ENCODE assay signal across 8 mouse cellular contexts in genomic region chr19:16358905-16359304, GRCm38 (mm10).
DNase-seq lines count a peak whose midpoint lies in the region; ATAC-seq and TF ChIP-seq lines count a peak whose summit lies in the region.

No protein-coding gene starts in this region.

- TF ChIP-seq CTCF in left cerebral cortex, adult 2 months (IDR thresholded peaks at IDR 0.05): peak; percentile 73
- peak; percentile 72 for TF ChIP-seq CTCF in ES-Bruce4 (IDR thresholded peaks at IDR 0.05; ENCODE audit: low read depth, low read length)
- peak; percentile 68 for TF ChIP-seq CTCF in lung, embryonic 14.5 days (IDR thresholded peaks at IDR 0.05; ENCODE audit: low read depth)

- H3K9ac ChIP-seq in ES-Bruce4 (ENCODE audit: low read depth, poor library complexity, severe bottlenecking): no peak overlapping the region
- no peak overlapping the region for H3K9ac ChIP-seq in embryonic facial prominence, embryonic 11.5 days (replicated peaks; ENCODE audit: low read length)
- H3K9ac ChIP-seq in lung, embryonic 14.5 days: no peak overlapping the region

- DNase-seq in cerebellum, adult 18-20 months: peak; percentile 28 to 31
- DNase-seq in cerebellum, adult 11-12 months: no peak
- peak in 1 of 2 experiments; percentile 6 for DNase-seq in left cerebral cortex, adult 2 months (ENCODE audit: extremely low spot score in 1 of 2, low spot score in 2 of 2)
- no peak for DNase-seq in left cerebral cortex, postnatal 36 days (ENCODE audit: low spot score in 2 of 2)
- peak; percentile 41 for DNase-seq in embryonic facial prominence, embryonic 11.5 days (ENCODE audit: low spot score)
- peak; percentile 67 for DNase-seq in lung, embryonic 14.5 days
- DNase-seq in Muller cell, postnatal 12 days (ENCODE audit: inconsistent ontology term): no peak

- TF ChIP-seq EP300 in ES-Bruce4 (IDR thresholded peaks at IDR 0.05; ENCODE audit: insufficient read depth, low read depth, low read length): no peak

- H3K27ac ChIP-seq in left cerebral cortex, adult 2 months: no peak overlapping the region
- H3K27ac ChIP-seq in ES-Bruce4 (ENCODE audit: insufficient read depth, low read length): no peak overlapping the region
- H3K27ac ChIP-seq in embryonic facial prominence, embryonic 11.5 days (replicated peaks; ENCODE audit: low read depth, low read length): no peak overlapping the region
- no peak overlapping the region for H3K27ac ChIP-seq in lung, embryonic 14.5 days (ENCODE audit: low read depth)

- no peak for ATAC-seq in embryonic facial prominence, embryonic 11.5 days (replicated peaks; ENCODE audit: insufficient number of reproducible peaks, low FRiP score, low TSS enrichment, low read depth)
- no peak for ATAC-seq in lung, embryonic 14.5 days (ENCODE audit: insufficient read depth)

- no peak overlapping the region for H3K4me2 ChIP-seq in embryonic facial prominence, embryonic 11.5 days (ENCODE audit: low read depth, low read length)
- no peak overlapping the region for H3K4me2 ChIP-seq in lung, embryonic 14.5 days

- H3K4me1 ChIP-seq in ES-Bruce4 (ENCODE audit: control insufficient read depth, insufficient read depth, low read length): no peaks in the 10 kb centered on the region
- no peaks in the 10 kb centered on the region for H3K4me1 ChIP-seq in embryonic facial prominence, embryonic 11.5 days (ENCODE audit: control insufficient read depth, insufficient read depth, low read length)
- no peaks in the 10 kb centered on the region for H3K4me1 ChIP-seq in lung, embryonic 14.5 days (ENCODE audit: insufficient read depth)

- intact Hi-C loops in left cerebral cortex, adult 2 months (cut with DNase I): loop anchor here (5.0 kb wide), 3 partner anchors 173 to 297 kb away; no protein-coding TSS in a partner anchor
- intact Hi-C loops in left cerebral cortex, postnatal 36 days (cut with DNase I): loop anchor here (5.0 kb wide), 1 partner anchor 238 kb away; no protein-coding TSS in a partner anchor

- TF ChIP-seq POLR2A in ES-Bruce4 (IDR thresholded peaks at IDR 0.05; ENCODE audit: insufficient read depth, low read length): no peak

- H3K27me3 ChIP-seq in ES-Bruce4 (ENCODE audit: control insufficient read depth, insufficient read depth, low read length, poor library complexity, severe bottlenecking): no peaks in the 10 kb centered on the region
- H3K27me3 ChIP-seq in embryonic facial prominence, embryonic 11.5 days (ENCODE audit: control insufficient read depth, insufficient read depth, low read length): no peaks in the 10 kb centered on the region
- no peaks in the 10 kb centered on the region for H3K27me3 ChIP-seq in lung, embryonic 14.5 days (ENCODE audit: insufficient read depth, low read length)

- no peaks in the 10 kb centered on the region; the same call in 1 of the 2 replicates for H3K9me3 ChIP-seq in ES-Bruce4 (replicated peaks; ENCODE audit: control insufficient read depth, insufficient read depth, low read length, poor library complexity, severe bottlenecking)
- H3K9me3 ChIP-seq in embryonic facial prominence, embryonic 11.5 days (replicated peaks; ENCODE audit: control insufficient read depth, low read length): no peaks in the 10 kb centered on the region
- no peaks in the 10 kb centered on the region for H3K9me3 ChIP-seq in lung, embryonic 14.5 days (ENCODE audit: low read depth, low read length)

- H3K36me3 ChIP-seq in ES-Bruce4 (ENCODE audit: control insufficient read depth, insufficient read depth, low read length, poor library complexity, severe bottlenecking): no peaks in the 10 kb centered on the region
- no peaks in the 10 kb centered on the region for H3K36me3 ChIP-seq in embryonic facial prominence, embryonic 11.5 days (replicated peaks; ENCODE audit: control insufficient read depth, insufficient read depth, low read depth, low read length)
- peaks cover 6% of the 10 kb centered on the region; the same call in 1 of the 2 replicates for H3K36me3 ChIP-seq in lung, embryonic 14.5 days (ENCODE audit: insufficient read depth)

- no peak overlapping the region for H3K4me3 ChIP-seq in left cerebral cortex, adult 2 months
- H3K4me3 ChIP-seq in ES-Bruce4 (ENCODE audit: low read depth, low read length): no peak overlapping the region
- no peak overlapping the region for H3K4me3 ChIP-seq in embryonic facial prominence, embryonic 11.5 days (ENCODE audit: low read depth, low read length)
- no peak overlapping the region for H3K4me3 ChIP-seq in lung, embryonic 14.5 days (ENCODE audit: low read depth, low read length)

- WGBS in embryonic facial prominence, embryonic 11.5 days: 70% methylated on average over 5 of the region's 5 CpGs
- WGBS in lung, embryonic 14.5 days: 60% methylated on average over 5 of the region's 5 CpGs

Comparison
In these comparisons a context has a peak if more than half of its experiments do, and no peak if none do; other contexts are left out.
1. DNase-seq: peak in cerebellum, adult 18-20 months (2 of 2), embryonic facial prominence, embryonic 11.5 days (single experiment) and lung, embryonic 14.5 days (single experiment); none in cerebellum, adult 11-12 months (single experiment), left cerebral cortex, postnatal 36 days (0 of 2) and Muller cell, postnatal 12 days (single experiment).
2. Peak in every context shown above with its lines, with median percentiles within 50 percentile points of each other: CTCF ChIP-seq.